8 mouse cellular contexts compared by ENCODE assay signal in the genomic region with DNA sequence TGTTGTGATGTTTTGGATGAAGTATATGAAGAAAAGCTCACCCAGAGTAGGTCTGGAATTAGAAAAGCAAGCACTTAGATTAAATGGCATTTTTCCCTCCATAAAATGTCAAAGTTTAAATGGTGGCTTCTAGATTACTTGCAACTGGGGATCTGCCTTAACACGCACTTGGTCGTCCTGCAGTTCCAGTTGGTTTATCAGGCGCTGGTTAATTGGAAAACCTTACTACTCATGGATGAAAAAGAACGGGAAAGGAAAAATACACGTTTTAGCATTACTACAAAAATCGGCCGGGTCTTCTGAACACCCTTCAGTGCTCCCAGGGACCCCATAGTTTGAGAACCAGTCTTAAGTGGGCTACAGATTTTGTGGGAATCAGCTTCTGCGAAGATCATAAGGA. TPM values are rescaled to one million over a fixed set of nuclear protein-coding genes. Genes with fewer than 3 reads are reported as not detected.
DNase-seq lines count a peak whose midpoint lies in the region; ATAC-seq and TF ChIP-seq lines count a peak whose summit lies in the region.

No protein-coding gene starts in this region.

- TF ChIP-seq CTCF in E14TG2a.4 (conservative IDR thresholded peaks at IDR 0.05; ENCODE audit: low read length) = no peak

- peak overlapping the region; percentile 86 for H3K4me3 ChIP-seq in heart, embryonic 11.5 days (ENCODE audit: low read depth, low read length)
- peak overlapping the region; percentile 99 for H3K4me3 ChIP-seq in E14TG2a.4 (replicated peaks; ENCODE audit: low read length)
- peak overlapping the region; percentile 71 for H3K4me3 ChIP-seq in forebrain, embryonic 13.5 days
- peak overlapping the region; percentile 88 for H3K4me3 ChIP-seq in liver, embryonic 15.5 days (replicated peaks)

- H3K9me3 ChIP-seq in heart, embryonic 11.5 days (replicated peaks; ENCODE audit: control insufficient read depth, low read length) = no peaks in the 10 kb centered on the region
- no peaks in the 10 kb centered on the region for H3K9me3 ChIP-seq in E14TG2a.4 (ENCODE audit: low read length)
- no peaks in the 10 kb centered on the region for H3K9me3 ChIP-seq in forebrain, embryonic 13.5 days (replicated peaks)
- H3K9me3 ChIP-seq in liver, embryonic 15.5 days (replicated peaks) = no peaks in the 10 kb centered on the region

- H3K4me2 ChIP-seq in heart, embryonic 11.5 days = peak overlapping the region; percentile 95
- peak overlapping the region; percentile 65 for H3K4me2 ChIP-seq in forebrain, embryonic 13.5 days
- peak overlapping the region; percentile 82 for H3K4me2 ChIP-seq in liver, embryonic 15.5 days

- no peak for DNase-seq in heart, postnatal 14 days
- DNase-seq in left cerebral cortex, adult 9 months (ENCODE audit: low spot score in 2 of 2) = no peak
- no peak for DNase-seq in left cerebral cortex, adult 18-20 months (ENCODE audit: low spot score in 2 of 2)
- no peak for DNase-seq in urinary bladder, postnatal 25 days (ENCODE audit: low spot score)

- ATAC-seq in heart, embryonic 11.5 days (replicated peaks; ENCODE audit: insufficient number of reproducible peaks, low FRiP score, low TSS enrichment) = no peak
- no peak for ATAC-seq in forebrain, embryonic 13.5 days
- no peak for ATAC-seq in liver, embryonic 15.5 days (ENCODE audit: insufficient read depth)

- H3K9ac ChIP-seq in heart, embryonic 11.5 days (ENCODE audit: low read depth, low read length) = peak overlapping the region; percentile 85
- peak overlapping the region; percentile 72; the same call in 1 of the 2 replicates for H3K9ac ChIP-seq in forebrain, embryonic 13.5 days
- H3K9ac ChIP-seq in liver, embryonic 15.5 days = peak overlapping the region; percentile 91

- H3K27ac ChIP-seq in heart, embryonic 11.5 days (ENCODE audit: low read depth, low read length) = peak overlapping the region; percentile 95
- H3K27ac ChIP-seq in forebrain, embryonic 13.5 days = no peak overlapping the region
- H3K27ac ChIP-seq in liver, embryonic 15.5 days (replicated peaks) = peak overlapping the region; percentile 90; the same call in 1 of the 2 replicates

- H3K27me3 ChIP-seq in heart, embryonic 11.5 days (ENCODE audit: control insufficient read depth, insufficient read depth, low read length) = no peaks in the 10 kb centered on the region
- no peaks in the 10 kb centered on the region for H3K27me3 ChIP-seq in E14TG2a.4 (ENCODE audit: insufficient read depth, low read length)
- no peaks in the 10 kb centered on the region; the same call in 1 of the 2 replicates for H3K27me3 ChIP-seq in forebrain, embryonic 13.5 days
- H3K27me3 ChIP-seq in liver, embryonic 15.5 days = no peaks in the 10 kb centered on the region

- intact Hi-C loops in heart, postnatal 14 days (cut with DNase I) = no loop called here

- 26% methylated on average over 8 of the region's 8 CpGs for WGBS in heart, embryonic 11.5 days (ENCODE audit: insufficient replicate concordance)
- 35% methylated on average over 8 of the region's 8 CpGs for WGBS in forebrain, embryonic 13.5 days
- WGBS in liver, embryonic 15.5 days (ENCODE audit: insufficient replicate concordance) = 30% methylated on average over 8 of the region's 8 CpGs

- H3K36me3 ChIP-seq in heart, embryonic 11.5 days (ENCODE audit: control insufficient read depth, insufficient read depth, low read length) = no peaks in the 10 kb centered on the region
- peaks cover 11% of the 10 kb centered on the region; the same call in 1 of the 2 replicates for H3K36me3 ChIP-seq in E14TG2a.4 (ENCODE audit: insufficient read depth, low read length)
- H3K36me3 ChIP-seq in forebrain, embryonic 13.5 days (ENCODE audit: poor library complexity, severe bottlenecking) = no peaks in the 10 kb centered on the region
- H3K36me3 ChIP-seq in liver, embryonic 15.5 days (replicated peaks) = no peaks in the 10 kb centered on the region

- H3K4me1 ChIP-seq in heart, embryonic 11.5 days (ENCODE audit: control insufficient read depth, insufficient read depth, low read length) = no peaks in the 10 kb centered on the region; the same call in 1 of the 2 replicates
- peaks cover 37% of the 10 kb centered on the region for H3K4me1 ChIP-seq in E14TG2a.4 (replicated peaks; ENCODE audit: low read depth, low read length)
- peaks cover 26% of the 10 kb centered on the region for H3K4me1 ChIP-seq in forebrain, embryonic 13.5 days
- H3K4me1 ChIP-seq in liver, embryonic 15.5 days (replicated peaks) = peaks cover 28% of the 10 kb centered on the region

RNA-seq across cellular contexts. Expression of a gene that starts 0.8 kb away (rescaled TPM):
- polyA plus RNA-seq in heart, embryonic 11.5 days (2014; fragmentation: Nextera tagmentation; extraction: Ambion mirVana) = 63.4 and 69.5 TPM in 2 replicates
- total RNA-seq in heart, postnatal 14 days (2021) = 10 to 100 TPM; 23.3 to 23.8 TPM
- 56.4 and 63.6 TPM in 2 replicates for polyA plus RNA-seq in forebrain, embryonic 13.5 days (2015; fragmentation: Nextera tagmentation; extraction: Ambion mirVana)
- 20.0 and 22.4 TPM in 2 replicates for polyA plus RNA-seq in liver, embryonic 15.5 days (2015; fragmentation: Nextera tagmentation; extraction: Ambion mirVana)
- total RNA-seq in left cerebral cortex, adult 18-20 months (2021) = 10 to 100 TPM; 34.2 to 36.0 TPM

RNA-seq across cellular contexts. Expression of a gene that starts 37.9 kb away (rescaled TPM):
- polyA plus RNA-seq in heart, embryonic 11.5 days (2014; fragmentation: Nextera tagmentation; extraction: Ambion mirVana) = 0.20 and 0.42 TPM in 2 replicates
- total RNA-seq in heart, postnatal 14 days (2021) = under 1 TPM in 1 of 2 experiments, not detected in 1; 0.39 TPM
- 0.14 and 0.23 TPM in 2 replicates for polyA plus RNA-seq in forebrain, embryonic 13.5 days (2015; fragmentation: Nextera tagmentation; extraction: Ambion mirVana)
- polyA plus RNA-seq in liver, embryonic 15.5 days (2015; fragmentation: Nextera tagmentation; extraction: Ambion mirVana) = 0.13 TPM in 1 of 2 replicates, not detected in the other
- total RNA-seq in left cerebral cortex, adult 18-20 months (2021) = not detected
